Mouse (Mus musculus) urinary bladder, adult 2 months (tissue): ENCODE data around the gene Asb12. TPM values are rescaled to one million over a fixed set of nuclear protein-coding genes. Genes with fewer than 3 reads are reported as not detected.
"Not testable (repeated sequence)": the region's sequence is repeated elsewhere in the genome, so short reads cannot be mapped to it uniquely, and the experiment has no call there.

ENCODE experiments used
- DNase-seq: peaks from one replicate; pipeline ENCODE4 v3.0.0; 2022; ENCODE audit warnings: low spot score
- polyA plus RNA-seq: library from polyadenylated mRNA; depleted of rRNA; stranded (reverse); fragments of >200 nt; gene quantifications from 2 replicates; pipeline ENCODE4 v1.2.3, GENCODE M21; 2012; rRNA removed

The Asb12 gene
- polyA plus RNA-seq, result 0.06 and 0.15 TPM in 2 replicates

DNA sequence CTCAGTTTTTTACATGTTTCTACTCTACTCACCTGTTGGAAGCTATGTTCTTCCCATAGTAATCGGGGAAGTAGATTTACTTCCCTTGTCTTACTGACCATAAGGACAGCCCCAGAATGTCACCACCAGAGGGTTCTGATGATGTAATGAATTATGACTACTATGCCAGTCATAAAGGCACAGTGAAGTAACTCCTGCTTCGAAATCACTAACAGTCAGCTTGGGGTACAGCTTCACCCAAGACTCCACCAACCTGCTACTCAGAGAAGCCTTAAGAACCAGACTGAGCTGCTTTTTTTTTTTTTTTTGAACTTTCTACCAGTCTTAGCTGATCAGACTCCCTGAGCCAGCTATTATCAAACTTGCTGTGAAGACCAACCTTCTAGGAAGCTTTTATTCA, at the start of gene Asb12, which contains the start of gene Pfn5:
TSS of gene Asb12 (minus strand) at position 101 of the 400 bp plus-strand sequence.
TSS of gene Pfn5 (plus strand) at position 218 of the 400 bp plus-strand sequence.
- DNase-seq, result no peak

DNA sequence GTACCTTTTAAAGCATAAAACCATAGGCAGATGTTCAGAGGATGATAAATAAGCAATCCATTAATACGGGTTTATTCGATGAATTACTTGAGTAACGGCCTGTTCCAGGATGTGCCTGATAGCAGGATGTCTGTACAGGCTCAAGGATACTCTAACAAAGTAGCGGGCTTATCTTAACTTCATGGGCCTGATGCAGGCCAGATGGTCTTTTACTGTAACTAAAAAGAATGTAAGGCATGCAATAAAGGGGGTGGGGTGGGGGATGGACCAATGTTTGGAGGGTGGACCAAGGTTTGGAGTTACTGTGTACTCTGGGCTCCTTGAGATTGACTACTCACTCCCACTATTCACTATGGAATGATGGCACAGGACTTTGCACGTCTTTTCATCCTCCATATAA, 42.8 kb upstream of the Asb12 start:
- no peak for DNase-seq

DNA sequence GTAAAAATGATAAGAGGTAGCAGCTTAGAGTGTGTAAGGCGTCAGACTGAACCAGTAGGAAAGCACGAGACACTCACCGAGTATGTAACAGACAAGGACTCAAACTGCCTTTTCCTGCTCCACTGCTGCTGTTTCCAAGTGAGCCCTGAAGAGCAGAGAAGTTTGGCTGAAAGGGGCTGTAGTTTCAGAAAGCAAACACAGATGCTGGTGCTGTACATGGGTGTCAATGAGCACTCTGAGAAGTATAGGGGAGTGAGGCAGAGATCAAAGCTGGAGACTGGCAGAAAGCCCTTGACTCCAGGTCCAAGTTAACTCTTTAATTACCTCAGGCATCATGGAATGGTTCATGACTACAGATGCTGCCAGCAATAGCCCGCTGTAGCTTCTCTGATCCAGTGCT, 3.5 kb downstream of the Asb12 start:
- DNase-seq, result no peak

DNA sequence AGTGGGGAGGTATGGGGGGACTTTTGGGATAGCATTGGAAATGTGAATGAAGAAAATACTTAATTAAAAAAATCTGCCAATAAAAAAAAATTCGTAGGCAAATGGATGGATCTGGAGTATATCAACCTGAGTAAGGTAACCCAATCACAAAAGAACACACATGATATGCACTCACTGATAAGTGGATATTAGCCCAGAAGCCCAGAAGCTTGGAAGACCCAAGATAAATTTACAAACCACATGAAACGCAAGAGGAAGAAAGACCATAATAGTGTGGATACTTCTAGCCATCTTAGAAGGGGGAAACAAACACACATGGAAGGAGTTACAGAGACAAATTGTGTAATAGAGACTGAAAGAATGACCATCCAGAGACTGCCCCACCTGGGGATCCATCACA, 22.3 kb downstream of the Asb12 start:
- not testable (repeated sequence) for DNase-seq

DNA sequence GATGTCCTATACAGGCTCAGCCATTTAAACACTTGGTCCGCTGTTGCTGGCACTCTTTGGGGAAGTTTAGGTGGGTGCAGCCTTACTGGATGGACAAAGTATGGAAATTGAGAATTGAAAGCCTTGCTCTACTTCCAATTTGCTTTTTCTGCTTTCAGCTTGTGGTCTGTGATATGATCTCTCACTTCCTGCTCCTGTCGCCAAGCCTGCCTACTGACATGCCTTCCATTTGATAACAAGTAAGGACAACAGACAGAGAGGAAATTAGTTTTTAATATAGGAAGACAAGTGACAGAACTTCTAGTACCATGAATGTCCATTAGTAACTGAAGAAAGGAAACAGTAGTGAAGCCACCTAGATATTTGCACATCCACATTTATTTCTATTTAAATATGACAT, 32.6 kb downstream of the Asb12 start:
- DNase-seq, result no peak

DNA sequence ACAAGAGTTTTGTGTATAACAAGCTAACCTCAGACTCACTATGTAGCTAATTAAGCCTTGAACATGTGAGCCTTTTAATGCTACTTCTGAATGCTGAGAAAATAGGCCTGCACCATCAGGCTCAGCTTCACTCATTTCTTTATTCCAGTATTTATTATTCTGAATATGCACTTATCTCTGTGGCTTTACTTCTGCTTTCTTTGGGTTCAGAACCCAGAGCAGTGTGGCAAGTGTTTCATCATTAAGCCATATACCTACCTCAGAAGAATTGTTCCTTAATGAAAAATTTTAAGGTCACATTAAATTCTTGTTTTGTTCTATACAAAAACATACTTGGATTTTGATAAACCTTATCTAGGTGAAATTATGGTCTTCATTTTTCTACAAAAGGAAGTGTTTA, 33.9 kb downstream of the Asb12 start:
- no peak for DNase-seq

DNA sequence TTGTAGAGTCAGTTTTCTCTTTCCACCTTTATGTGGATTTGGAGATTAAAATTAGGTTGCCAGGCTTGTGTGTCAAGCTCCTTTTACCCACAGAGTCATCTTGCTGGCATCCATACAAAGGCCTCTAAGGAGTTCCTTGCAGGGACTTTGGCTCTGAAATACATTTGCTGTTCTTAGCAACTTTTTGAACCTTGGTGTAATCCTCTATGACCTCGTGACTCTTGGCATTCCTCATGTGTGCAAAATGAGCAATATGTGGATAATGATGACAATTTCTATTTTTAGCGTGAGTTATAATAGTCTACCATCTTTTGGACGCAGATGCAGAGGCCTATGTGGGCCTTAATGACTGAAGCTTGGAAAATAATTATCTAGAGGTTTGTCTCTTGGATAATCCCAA, 100.6 kb downstream of the Asb12 start:
- DNase-seq, result no peak

DNA sequence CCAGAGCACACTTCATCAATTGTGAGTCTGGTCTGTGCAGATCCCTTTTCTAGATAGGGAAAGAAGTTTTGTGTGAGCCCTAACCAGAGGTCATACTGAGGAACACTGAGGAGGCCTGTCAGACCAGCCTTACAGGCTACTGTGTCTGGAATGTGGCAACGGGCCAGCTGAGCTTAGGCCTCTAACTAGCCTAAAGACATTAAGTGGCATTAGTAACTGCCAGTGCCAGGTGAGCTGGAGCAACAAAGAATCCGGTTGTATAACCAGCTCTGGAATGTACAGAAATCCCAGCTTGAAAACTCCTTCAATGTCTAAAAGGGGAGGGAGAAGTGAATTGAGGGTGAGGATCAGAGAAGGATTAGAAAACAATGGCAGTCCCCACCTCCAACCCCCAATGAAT, 111.9 kb downstream of the Asb12 start:
- no peak for DNase-seq

DNA sequence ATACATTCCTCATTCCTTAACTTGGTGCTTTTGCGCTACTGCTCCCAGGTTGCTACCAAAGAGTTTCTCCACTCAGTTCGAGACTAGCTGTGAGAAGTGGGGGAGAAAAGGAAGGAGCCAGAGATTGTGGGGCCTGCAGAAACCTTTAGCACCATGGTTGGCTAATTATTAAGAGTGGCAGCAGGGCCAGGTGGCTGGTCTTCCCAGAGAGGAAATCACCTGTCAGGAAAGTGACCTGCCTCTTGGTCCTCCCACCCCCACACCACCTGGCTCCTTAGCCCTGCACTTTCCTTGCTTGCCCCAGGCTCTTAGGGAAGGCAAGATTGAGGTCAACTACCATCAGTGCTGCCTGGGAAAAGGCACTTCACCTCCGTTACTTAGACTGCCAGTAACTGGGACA, 112.6 kb downstream of the Asb12 start:
- no peak for DNase-seq

DNA sequence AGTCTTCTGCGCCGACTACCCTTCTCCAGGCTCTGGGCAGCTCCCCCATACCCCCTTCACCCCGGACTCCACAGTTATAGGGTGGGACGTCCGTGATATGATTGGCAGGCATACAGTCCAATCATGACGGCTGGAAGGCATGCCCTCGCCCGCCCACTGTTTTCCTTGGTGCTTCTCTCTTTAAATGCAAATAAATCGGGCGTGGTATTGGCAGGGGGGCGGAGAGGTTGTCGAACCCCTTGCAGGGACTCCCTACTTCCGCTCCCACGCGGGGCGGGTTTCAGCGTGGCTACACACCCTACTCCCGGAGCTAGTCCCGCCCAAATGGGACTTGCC, 113.0 kb downstream of the Asb12 start, which contains the start of gene Amer1:
TSS of gene Amer1 (minus strand) at position 97 of the 336 bp plus-strand sequence.
- DNase-seq, result peak; percentile 64

DNA sequence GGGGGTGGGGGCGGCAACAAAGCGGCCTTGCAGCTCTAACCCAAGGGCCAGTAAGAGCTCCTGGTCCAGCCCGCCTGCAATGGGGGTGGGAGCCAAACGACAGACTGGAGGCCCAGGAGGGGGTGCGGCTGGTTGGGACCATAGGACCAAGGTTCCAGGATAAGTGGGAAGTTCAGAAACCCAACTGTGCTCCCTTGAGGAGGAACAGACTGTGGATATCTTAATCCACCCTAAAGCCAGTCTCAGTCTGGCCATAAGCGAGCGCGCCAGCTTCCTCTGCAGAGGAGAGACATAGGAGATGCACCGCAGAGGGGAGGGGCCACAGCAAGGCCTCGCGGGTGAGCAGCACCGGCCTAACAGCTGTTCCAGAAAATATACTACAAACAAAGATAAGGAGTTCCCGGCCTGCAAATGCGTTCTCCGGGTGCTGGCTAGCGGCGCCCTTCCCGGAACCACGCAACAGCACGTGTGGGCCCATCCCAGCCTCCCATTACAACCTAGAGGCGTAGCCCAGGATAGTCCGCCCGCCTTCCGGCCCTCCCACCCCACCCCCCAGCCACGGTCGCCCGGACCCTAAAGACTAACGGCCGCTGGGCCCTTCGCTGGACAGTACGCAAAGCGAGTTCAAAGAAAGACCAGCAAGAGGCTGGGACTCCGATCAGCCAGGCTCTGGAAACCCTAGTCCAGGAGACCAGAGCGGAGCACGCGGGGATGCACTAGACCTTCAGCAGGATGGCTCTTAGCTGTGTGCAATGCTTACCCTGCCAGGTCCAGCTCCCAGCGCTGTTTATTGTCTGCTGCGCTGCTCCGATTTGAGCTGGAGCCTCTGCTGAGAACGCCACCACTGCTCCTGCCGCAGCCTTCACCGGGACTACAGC, 113.7 kb downstream of the Asb12 start:
- no peak for DNase-seq

DNA sequence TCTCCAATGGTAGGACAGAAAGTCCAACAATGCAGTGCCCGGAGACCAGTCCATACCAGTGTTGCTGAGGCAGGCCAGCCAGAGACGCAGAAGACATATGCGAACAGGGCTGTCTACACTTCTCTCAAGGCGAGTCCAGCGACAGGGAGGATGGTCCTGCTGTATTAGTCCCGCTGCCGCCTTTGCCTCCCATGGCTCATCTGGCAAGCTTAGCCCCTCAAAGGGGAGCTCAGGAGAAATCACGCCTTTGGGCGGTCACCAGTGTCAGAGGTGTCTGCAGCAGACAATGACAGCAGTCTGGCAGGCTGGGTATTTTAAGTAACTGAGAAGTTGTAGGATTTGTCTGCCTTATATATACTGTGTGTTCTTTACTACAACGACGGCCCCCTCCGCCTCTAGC, 114.4 kb downstream of the Asb12 start:
- DNase-seq, result no peak

DNA sequence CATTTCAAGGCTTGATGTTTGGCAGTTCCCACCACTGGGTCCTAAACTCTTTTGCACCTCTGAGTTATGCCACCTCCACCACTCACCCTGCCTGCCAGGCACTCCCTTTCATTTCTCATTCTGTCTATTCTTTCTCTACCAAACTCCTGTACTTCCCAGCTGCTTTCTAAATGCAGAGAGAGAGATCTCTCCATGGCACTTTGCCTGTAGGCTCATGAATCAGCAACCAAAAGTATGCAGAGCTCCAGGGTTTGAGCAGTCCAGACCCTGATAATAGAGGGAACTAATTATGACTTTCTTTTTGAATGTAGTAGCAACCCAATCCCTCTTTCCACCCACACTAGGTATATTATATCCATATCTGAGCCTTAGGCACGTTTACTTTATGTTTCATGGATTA, 115.5 kb downstream of the Asb12 start:
- DNase-seq, result no peak

DNA sequence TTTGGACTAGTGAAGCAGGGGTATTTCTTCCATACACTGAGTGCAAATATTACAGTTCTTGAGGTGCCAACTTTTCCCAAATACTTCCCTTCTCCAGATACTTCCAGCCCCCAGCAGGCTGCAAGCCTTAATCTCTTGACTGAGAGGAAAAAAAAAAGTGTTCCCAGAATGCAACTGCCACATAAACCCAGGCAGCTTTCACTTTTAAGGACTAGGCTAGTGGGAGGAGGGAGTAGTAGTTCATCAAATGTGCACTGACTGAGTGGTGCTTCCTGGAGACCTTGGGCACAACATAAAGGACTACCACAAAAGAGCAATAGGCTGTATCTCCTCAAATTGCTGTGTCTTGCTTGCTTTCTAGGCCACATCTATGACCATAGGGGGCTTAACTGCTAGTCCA, 116.5 kb downstream of the Asb12 start:
- DNase-seq, result no peak

DNA sequence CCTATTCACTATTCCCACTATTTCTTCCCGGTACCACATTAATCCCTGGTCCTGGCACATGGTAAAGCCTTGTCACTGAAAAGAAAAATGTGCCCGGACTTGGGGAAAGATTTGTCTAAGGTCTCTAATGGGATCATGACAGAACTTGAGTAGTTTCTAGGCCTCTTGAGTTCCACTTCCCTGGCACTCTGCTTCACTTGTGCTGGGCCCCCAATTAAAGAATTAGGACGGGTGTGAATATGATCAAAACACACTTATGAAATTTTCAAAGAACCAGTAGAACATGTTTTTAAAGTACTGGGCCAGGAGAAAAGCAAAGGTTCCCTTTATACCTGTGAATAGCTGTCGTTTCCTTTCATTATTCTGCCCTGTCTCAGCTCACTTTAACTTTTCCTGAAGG, 119.3 kb downstream of the Asb12 start:
- no peak for DNase-seq

DNA sequence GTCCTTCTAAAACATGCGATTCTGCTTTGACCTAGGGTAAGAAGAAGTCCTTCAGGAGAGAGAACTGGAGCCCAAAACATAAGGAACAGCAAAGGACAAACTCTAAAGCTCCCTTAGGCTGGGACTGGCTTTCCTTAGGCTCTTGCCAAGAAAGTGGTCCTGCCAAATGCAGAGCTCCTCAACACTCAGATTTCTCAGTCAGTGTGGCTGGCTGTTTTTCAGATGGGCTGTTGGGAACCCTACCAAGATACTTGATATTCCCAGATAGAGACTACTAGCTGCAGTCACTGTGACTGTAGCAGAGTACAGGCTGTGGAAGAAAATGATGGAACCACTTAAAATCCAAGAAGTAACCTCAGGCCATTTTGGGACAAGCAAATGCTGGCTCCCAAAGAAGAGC, 120.6 kb downstream of the Asb12 start:
- DNase-seq, result no peak

Other genes with a start within 250 kb of the Asb12 start
- gene Amer1, start 113.1 kb downstream of the Asb12 start, polyA plus RNA-seq, result 8.2 and 10.5 TPM in 2 replicates
- gene Pfn5, start 117 bp upstream of the Asb12 start, polyA plus RNA-seq, result not detected in 2 replicates
- 9.1 and 10.0 TPM in 2 replicates for gene Zc4h2, start 100.5 kb upstream of the Asb12 start, polyA plus RNA-seq
- 2.0 and 2.7 TPM in 2 replicates for gene Zc3h12b, start 153.7 kb upstream of the Asb12 start, polyA plus RNA-seq